Mouse (Mus musculus): ENCODE measurements around the gene Cnih2.
"Not testable (repeated sequence)": the region's sequence is repeated elsewhere in the genome, so short reads cannot be mapped to it uniquely, and the experiment has no call there.

The Cnih2 gene

GRCm38 (mm10) chr19:5094243-5094632 is 4.1 kb downstream of the Cnih2 start:
- DNase-seq (ENCODE audit: low read depth, low spot score): peak; percentile 95

GRCm38 (mm10) chr19:5093481-5094242 is 4.7 kb downstream of the Cnih2 start:
- no peak for DNase-seq (ENCODE audit: low read depth, low spot score)

- no peak for DNase-seq (ENCODE audit: low read depth, low spot score)
Observed at GRCm38 (mm10) chr19:5092083-5092482, 6.2 kb downstream of the Cnih2 start.

GRCm38 (mm10) chr19:5089324-5089723 is 9.0 kb downstream of the Cnih2 start:
- no peak for DNase-seq (ENCODE audit: low read depth, low spot score)

GRCm38 (mm10) chr19:5087884-5088728 is 10.2 kb downstream of the Cnih2 start, which contains the start of gene Yif1a:
TSS of gene Yif1a (plus strand) at chr19:5088538.
- peak; percentile 100 for DNase-seq (ENCODE audit: low read depth, low spot score)

- DNase-seq (ENCODE audit: low read depth, low spot score): not testable (repeated sequence)
Observed at GRCm38 (mm10) chr19:5086533-5086932, 11.8 kb downstream of the Cnih2 start.

- no peak for DNase-seq (ENCODE audit: low read depth, low spot score)
Observed at GRCm38 (mm10) chr19:5085145-5085863, 13.0 kb downstream of the Cnih2 start, which contains the start of gene Tmem151a. TSS of gene Tmem151a (minus strand) at chr19:5085531.

- DNase-seq (ENCODE audit: low read depth, low spot score): no peak
Observed at GRCm38 (mm10) chr19:5084834-5085144, 13.5 kb downstream of the Cnih2 start.

GRCm38 (mm10) chr19:5083961-5084833 is 14.1 kb downstream of the Cnih2 start:
- DNase-seq (ENCODE audit: low read depth, low spot score): no peak

GRCm38 (mm10) chr19:5082596-5082995 is 15.7 kb downstream of the Cnih2 start:
- no peak for DNase-seq (ENCODE audit: low read depth, low spot score)

GRCm38 (mm10) chr19:5082005-5082404 is 16.3 kb downstream of the Cnih2 start:
- no peak for DNase-seq (ENCODE audit: low read depth, low spot score)

GRCm38 (mm10) chr19:5079279-5079678 is 19.0 kb downstream of the Cnih2 start:
- DNase-seq (ENCODE audit: low read depth, low spot score): no peak

GRCm38 (mm10) chr19:5073518-5073917 is 24.8 kb downstream of the Cnih2 start:
- no peak for DNase-seq (ENCODE audit: low read depth, low spot score)

GRCm38 (mm10) chr19:5073028-5073427 is 25.3 kb downstream of the Cnih2 start:
- DNase-seq (ENCODE audit: low read depth, low spot score): peak; percentile 90

GRCm38 (mm10) chr19:5072389-5073019 is 25.8 kb downstream of the Cnih2 start:
- peak; percentile 88 for DNase-seq (ENCODE audit: low read depth, low spot score)

GRCm38 (mm10) chr19:5071545-5072369 is 26.6 kb downstream of the Cnih2 start:
- peak; percentile 95 for DNase-seq (ENCODE audit: low read depth, low spot score)

- no peak for DNase-seq (ENCODE audit: low read depth, low spot score)
Observed at GRCm38 (mm10) chr19:5071077-5071476, 27.2 kb downstream of the Cnih2 start.

- no peak for DNase-seq (ENCODE audit: low read depth, low spot score)
Observed at GRCm38 (mm10) chr19:5069978-5070377, 28.3 kb downstream of the Cnih2 start.

GRCm38 (mm10) chr19:5069486-5069885 is 28.8 kb downstream of the Cnih2 start:
- DNase-seq (ENCODE audit: low read depth, low spot score): no peak
